Mouse (Mus musculus) embryonic facial prominence, embryonic 11.5 days (tissue): ENCODE data around the gene Phc3. TPM values are rescaled to one million over a fixed set of nuclear protein-coding genes. Genes with fewer than 3 reads are reported as not detected.
A peak's percentile ranks its signal among the peaks of the same experiment; 100 is the strongest.

Experiments
- ATAC-seq: fragments of 200-750 bp; cut with Nextera tagmentation; replicated peaks from 2 replicates; pipeline ENCODE4 v1.8.0; 2017; ENCODE audit warnings: low read depth; ENCODE audit not compliant: insufficient number of reproducible peaks, low FRiP score, low TSS enrichment
- DNase-seq: peaks from one replicate; pipeline ENCODE4 v3.0.0-alpha.2; 2015; ENCODE audit warnings: low spot score
- H3K27ac ChIP-seq: fragments of 300-500 bp; sonication (generic); replicated peaks from 2 replicates; pipeline ENCODE4 v1.5.1; 2014; ENCODE audit warnings: mild to moderate bottlenecking, low read depth, low read length, control low read depth
- H3K27me3 ChIP-seq: fragments of 300-500 bp; sonication (generic); 2 replicates; pipeline ENCODE4 v1.6.1; 2014; ENCODE audit warnings: mild to moderate bottlenecking, low read length, moderate library complexity, mixed read lengths; ENCODE audit not compliant: control insufficient read depth, insufficient read depth
- H3K36me3 ChIP-seq: fragments of 300-500 bp; sonication (generic); replicated peaks from 2 replicates; pipeline ENCODE4 v1.6.1; 2014; ENCODE audit warnings: low read depth, mild to moderate bottlenecking, low read length, moderate library complexity, mixed read lengths; ENCODE audit not compliant: control insufficient read depth, insufficient read depth
- H3K4me1 ChIP-seq: fragments of 300-500 bp; sonication (generic); 2 replicates; pipeline ENCODE4 v1.6.1; 2014; ENCODE audit warnings: low read length, mixed read lengths; ENCODE audit not compliant: control insufficient read depth, insufficient read depth
- H3K4me2 ChIP-seq: fragments of 300-500 bp; sonication (generic); 2 replicates; pipeline ENCODE4 v1.6.1; 2014; ENCODE audit warnings: low read depth, mild to moderate bottlenecking, control low read depth, low read length, moderate library complexity
- H3K4me3 ChIP-seq: fragments of 300-500 bp; sonication (generic); 2 replicates; pipeline ENCODE4 v1.5.1; 2014; ENCODE audit warnings: low read depth, low read length, control low read depth
- H3K9ac ChIP-seq: fragments of 300-500 bp; sonication (generic); replicated peaks from 2 replicates; pipeline ENCODE4 v1.6.1; 2014; ENCODE audit warnings: mild to moderate bottlenecking, control low read depth, low read length
- H3K9me3 ChIP-seq: fragments of 300-500 bp; sonication (generic); replicated peaks from 2 replicates; pipeline ENCODE4 v1.6.1; 2016; ENCODE audit warnings: mild to moderate bottlenecking, low read length, inconsistent platforms, mixed read lengths; ENCODE audit not compliant: control insufficient read depth
- WGBS: fragments of 180-500 bp; shearing (Covaris S2); extraction: QIAGEN DNeasy Blood & Tissue Kit; methylation state at CpG from one replicate; pipeline ENCODE4 v1.1.7; 2014; 5-methylcytosine and 5-hydroxymethylcytosine counted together
- polyA plus RNA-seq: library from polyadenylated mRNA; unstranded; fragments of >200 nt; fragmentation: Nextera tagmentation; extraction: Ambion mirVana; gene quantifications from 2 replicates; pipeline ENCODE4 v1.2.1, GENCODE M21; 2014

Phc3 gene
- polyA plus RNA-seq, 1 experiment from 2014 or later, result 4.4 TPM

- no peak for ATAC-seq
- no peaks in the 10 kb centered on the region for H3K36me3 ChIP-seq
- 34% methylated on average over 4 of the region's 4 CpGs for WGBS
- H3K4me3 ChIP-seq, result no peak overlapping the region
- no peaks in the 10 kb centered on the region for H3K27me3 ChIP-seq
- DNase-seq, result no peak
- no peak overlapping the region for H3K4me2 ChIP-seq
- no peak overlapping the region for H3K27ac ChIP-seq
- H3K9ac ChIP-seq, result no peak overlapping the region
- no peaks in the 10 kb centered on the region for H3K4me1 ChIP-seq
- H3K9me3 ChIP-seq, result no peaks in the 10 kb centered on the region
Observed at GRCm38 (mm10) chr3:31000018-31000407, 30.8 kb upstream of the Phc3 start.

DNA sequence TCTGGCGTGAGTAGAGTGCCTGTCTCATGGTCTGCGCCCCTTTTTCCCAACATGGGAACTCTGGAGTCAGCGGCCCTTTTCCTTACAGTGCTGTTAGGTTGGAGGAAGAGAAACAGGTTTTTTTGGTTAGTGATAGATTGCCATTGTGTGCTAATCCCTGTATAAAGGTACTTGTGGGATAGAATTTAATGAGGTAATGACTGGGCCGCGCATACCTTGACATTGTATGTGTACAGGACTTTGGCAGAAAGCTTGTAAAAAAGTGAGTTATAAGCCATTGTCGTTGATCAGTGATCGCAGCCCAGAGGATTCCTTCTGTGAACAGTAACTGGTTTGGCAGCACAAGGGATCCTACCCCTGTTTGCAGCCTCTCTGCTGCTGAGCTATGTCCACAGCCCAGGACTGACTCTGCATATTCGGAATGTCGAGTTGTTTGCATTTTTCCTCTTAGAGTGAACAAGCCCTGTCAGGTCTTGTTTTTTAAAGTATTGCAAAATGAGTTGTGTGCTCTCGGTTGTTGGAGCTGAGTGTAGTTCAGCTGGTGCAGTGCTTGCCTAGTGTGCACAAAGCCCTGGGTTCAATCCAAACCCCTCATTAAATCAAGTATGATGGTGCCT lies 30.3 kb upstream of the Phc3 start:
- no peak overlapping the region for H3K4me3 ChIP-seq
- H3K36me3 ChIP-seq, result no peaks in the 10 kb centered on the region
- no peaks in the 10 kb centered on the region for H3K27me3 ChIP-seq
- no peaks in the 10 kb centered on the region for H3K9me3 ChIP-seq
- no peak overlapping the region for H3K4me2 ChIP-seq
- H3K27ac ChIP-seq, result no peak overlapping the region
- no peak overlapping the region; the same call in 1 of the 2 replicates for H3K9ac ChIP-seq
- 59% methylated on average over 10 of the region's 10 CpGs for WGBS
- no peaks in the 10 kb centered on the region for H3K4me1 ChIP-seq
- DNase-seq (no peak), ATAC-seq (no peak)

- H3K4me2 ChIP-seq, result peak overlapping the region; percentile 66
- no peak for ATAC-seq
- 0 out of 2 replicates have a peak overlapping the region, but pooled peaks have one; percentile 37 for H3K9ac ChIP-seq
- H3K27ac ChIP-seq, result no peak overlapping the region
- DNase-seq, result peak; percentile 28
- no peaks in the 10 kb centered on the region for H3K4me1 ChIP-seq
- H3K9me3 ChIP-seq, result no peaks in the 10 kb centered on the region
- H3K4me3 ChIP-seq, result peak overlapping the region; percentile 86
- 1% methylated on average over 4 of the region's 4 CpGs for WGBS
- H3K27me3 ChIP-seq, result no peaks in the 10 kb centered on the region
- H3K36me3 ChIP-seq, result no peaks in the 10 kb centered on the region
Observed at GRCm38 (mm10) chr3:30996688-30997014, 27.4 kb upstream of the Phc3 start.

GRCm38 (mm10) chr3:30995899-30996687 lies 26.9 kb upstream of the Phc3 start:
- Histone ChIP-seq H3K36me3 (no peaks in the 10 kb centered on the region), H3K4me1 (no peaks in the 10 kb centered on the region), H3K27ac (peak overlapping the region; percentile 47), H3K27me3 (no peaks in the 10 kb centered on the region), H3K9ac (peak overlapping the region; percentile 87), H3K4me3 (peak overlapping the region; percentile 86), H3K9me3 (no peaks in the 10 kb centered on the region), H3K4me2 (peak overlapping the region; percentile 66)
- DNase-seq (peak; percentile 56), ATAC-seq (peak; percentile 77; the same call in 1 of the 2 replicates)
- WGBS, result 1% methylated on average over 48 of the region's 49 CpGs

DNA sequence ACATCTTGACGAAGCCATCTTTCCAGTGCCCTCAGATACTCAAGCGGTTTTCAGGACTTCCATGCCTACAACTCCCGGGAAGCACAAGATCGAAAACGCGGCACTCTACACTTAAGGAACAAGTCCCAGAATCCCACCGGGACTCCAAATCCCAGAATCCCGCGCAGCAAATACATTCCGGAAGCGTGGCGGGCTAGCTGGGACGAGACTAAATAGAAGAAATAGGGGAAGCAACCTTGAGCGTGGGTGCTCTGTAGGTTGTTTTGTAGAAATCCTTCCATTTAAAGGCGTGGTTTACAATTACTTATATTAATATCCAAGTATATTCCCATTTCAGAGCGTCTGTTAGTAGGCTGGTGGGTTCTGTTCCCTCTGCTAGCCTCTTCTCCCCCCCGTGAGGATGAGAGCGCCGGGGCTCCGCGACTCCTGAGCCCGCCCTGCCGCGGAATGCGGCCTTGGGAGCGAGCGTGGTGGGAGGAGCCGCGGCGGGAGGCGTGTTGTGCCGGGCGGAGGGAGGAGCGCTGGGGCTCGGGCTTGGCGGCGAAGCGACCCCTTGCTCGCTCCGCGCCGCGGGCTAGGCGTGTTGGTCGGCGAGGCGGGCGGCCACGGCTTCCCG lies 26.2 kb upstream of the Phc3 start, which contains the start of gene Prkci:
Prkci (plus strand) TSS at position 465 of the 616 bp plus-strand sequence.
- 0% methylated on average over 43 of the region's 50 CpGs for WGBS
- H3K27ac ChIP-seq, result peak within 1 kb of the TSS; percentile 47
- no peaks in the 10 kb centered on the region for H3K36me3 ChIP-seq
- peak within 1 kb of the TSS; percentile 86 for H3K4me3 ChIP-seq
- H3K9ac ChIP-seq, result peak within 1 kb of the TSS; percentile 87
- peak; percentile 98 for DNase-seq
- H3K27me3 ChIP-seq, result no peaks in the 10 kb centered on the region
- H3K4me2 ChIP-seq, result peak within 1 kb of the TSS; percentile 66
- no peaks in the 10 kb centered on the region for H3K4me1 ChIP-seq
- ATAC-seq, result peak; percentile 96
- H3K9me3 ChIP-seq, result no peaks in the 10 kb centered on the region

GRCm38 (mm10) chr3:30994859-30995258 lies 25.6 kb upstream of the Phc3 start:
- H3K27ac ChIP-seq, result no peak overlapping the region
- no peaks in the 10 kb centered on the region for H3K9me3 ChIP-seq
- peak overlapping the region; percentile 36 for H3K4me2 ChIP-seq
- ATAC-seq (no peak), DNase-seq (no peak)
- peak overlapping the region; percentile 25; the same call in 1 of the 2 replicates for H3K4me3 ChIP-seq
- no peaks in the 10 kb centered on the region for H3K36me3 ChIP-seq
- H3K4me1 ChIP-seq, result no peaks in the 10 kb centered on the region
- H3K9ac ChIP-seq, result 0 out of 2 replicates have a peak overlapping the region, but pooled peaks have one; percentile 14
- WGBS, result 24% methylated on average over 6 of the region's 6 CpGs
- H3K27me3 ChIP-seq, result no peaks in the 10 kb centered on the region

- Histone ChIP-seq H3K27me3 (no peaks in the 10 kb centered on the region), H3K36me3 (no peaks in the 10 kb centered on the region), H3K4me3 (no peak overlapping the region), H3K27ac (no peak overlapping the region), H3K4me2 (no peak overlapping the region), H3K9me3 (no peaks in the 10 kb centered on the region), H3K9ac (no peak overlapping the region), H3K4me1 (no peaks in the 10 kb centered on the region)
- ATAC-seq (no peak), DNase-seq (no peak)
Observed at GRCm38 (mm10) chr3:30993066-30993573, 23.9 kb upstream of the Phc3 start.
